Mouse (Mus musculus): ENCODE data around the gene Stra8. TPM values are rescaled to one million over a fixed set of nuclear protein-coding genes. Genes with fewer than 3 reads are reported as not detected.
A peak's percentile ranks its signal among the peaks of the same experiment; 100 is the strongest.

Stra8 gene
- polyA plus RNA-seq, 1 experiment from 2014 or later = not detected

GRCm38 (mm10) chr6:34921941-34922340 lies 2.0 kb downstream of the Stra8 start:
- Histone ChIP-seq H3K9me3 (ENCODE audit: control insufficient read depth, low read length) (no peaks in the 10 kb centered on the region), H3K27me3 (ENCODE audit: control insufficient read depth, insufficient read depth, low read length) (no peaks in the 10 kb centered on the region), H3K4me3 (ENCODE audit: low read depth, low read length) (no peak overlapping the region), H3K4me2 (ENCODE audit: low read depth, low read length, severe bottlenecking) (no peak overlapping the region), H3K9ac (ENCODE audit: low read length) (no peak overlapping the region), H3K27ac (ENCODE audit: low read depth, low read length) (no peak overlapping the region), H3K36me3 (ENCODE audit: control insufficient read depth, insufficient read depth, low read length) (no peaks in the 10 kb centered on the region), H3K4me1 (replicated peaks; ENCODE audit: control insufficient read depth, insufficient read depth, low read length) (no peaks in the 10 kb centered on the region)
- WGBS = 58% methylated on average over 13 of the region's 14 CpGs
- DNase-seq (ENCODE audit: low spot score) (peak; percentile 69), ATAC-seq (replicated peaks; ENCODE audit: low FRiP score) (no peak)

GRCm38 (mm10) chr6:34927156-34927555 lies 7.2 kb downstream of the Stra8 start:
- H3K4me1 ChIP-seq (replicated peaks; ENCODE audit: control insufficient read depth, insufficient read depth, low read length) = no peaks in the 10 kb centered on the region
- no peak overlapping the region for H3K9ac ChIP-seq (ENCODE audit: low read length)
- no peak overlapping the region for H3K4me2 ChIP-seq (ENCODE audit: low read depth, low read length, severe bottlenecking)
- H3K36me3 ChIP-seq (ENCODE audit: control insufficient read depth, insufficient read depth, low read length) = no peaks in the 10 kb centered on the region
- DNase-seq (ENCODE audit: low spot score) = peak; percentile 83
- H3K27ac ChIP-seq (ENCODE audit: low read depth, low read length) = no peak overlapping the region
- no peak overlapping the region for H3K4me3 ChIP-seq (ENCODE audit: low read depth, low read length)
- 39% methylated on average over 4 of the region's 4 CpGs for WGBS
- no peaks in the 10 kb centered on the region for H3K9me3 ChIP-seq (ENCODE audit: control insufficient read depth, low read length)
- H3K27me3 ChIP-seq (ENCODE audit: control insufficient read depth, insufficient read depth, low read length) = no peaks in the 10 kb centered on the region
- ATAC-seq (replicated peaks; ENCODE audit: low FRiP score) = 0 out of 2 replicates have a peak, but pooled peaks have one; percentile 30

GRCm38 (mm10) chr6:34927594-34927993 lies 7.6 kb downstream of the Stra8 start:
- H3K27ac ChIP-seq (ENCODE audit: low read depth, low read length) = no peak overlapping the region
- no peaks in the 10 kb centered on the region for H3K4me1 ChIP-seq (replicated peaks; ENCODE audit: control insufficient read depth, insufficient read depth, low read length)
- 94% methylated on average over 8 of the region's 8 CpGs for WGBS
- H3K27me3 ChIP-seq (ENCODE audit: control insufficient read depth, insufficient read depth, low read length) = no peaks in the 10 kb centered on the region
- no peak overlapping the region for H3K4me3 ChIP-seq (ENCODE audit: low read depth, low read length)
- H3K9ac ChIP-seq (ENCODE audit: low read length) = no peak overlapping the region
- no peak for DNase-seq (ENCODE audit: low spot score)
- H3K4me2 ChIP-seq (ENCODE audit: low read depth, low read length, severe bottlenecking) = no peak overlapping the region
- no peaks in the 10 kb centered on the region for H3K9me3 ChIP-seq (ENCODE audit: control insufficient read depth, low read length)
- H3K36me3 ChIP-seq (ENCODE audit: control insufficient read depth, insufficient read depth, low read length) = no peaks in the 10 kb centered on the region
- no peak for ATAC-seq (replicated peaks; ENCODE audit: low FRiP score)

- no peak overlapping the region for H3K4me3 ChIP-seq (ENCODE audit: low read depth, low read length)
- DNase-seq (ENCODE audit: low spot score) = no peak
- H3K4me1 ChIP-seq (replicated peaks; ENCODE audit: control insufficient read depth, insufficient read depth, low read length) = no peaks in the 10 kb centered on the region
- WGBS = 100% methylated on average over 1 of the region's 1 CpGs
- H3K27ac ChIP-seq (ENCODE audit: low read depth, low read length) = no peak overlapping the region
- H3K36me3 ChIP-seq (ENCODE audit: control insufficient read depth, insufficient read depth, low read length) = no peaks in the 10 kb centered on the region
- no peak overlapping the region for H3K9ac ChIP-seq (ENCODE audit: low read length)
- no peak overlapping the region for H3K4me2 ChIP-seq (ENCODE audit: low read depth, low read length, severe bottlenecking)
- H3K9me3 ChIP-seq (ENCODE audit: control insufficient read depth, low read length) = no peaks in the 10 kb centered on the region
- ATAC-seq (replicated peaks; ENCODE audit: low FRiP score) = no peak
- H3K27me3 ChIP-seq (ENCODE audit: control insufficient read depth, insufficient read depth, low read length) = no peaks in the 10 kb centered on the region
These were observed 12.7 kb downstream of the Stra8 start for GRCm38 (mm10) chr6:34932633-34933032.

GRCm38 (mm10) chr6:34936743-34937142 lies 16.8 kb downstream of the Stra8 start:
- H3K27me3 ChIP-seq (ENCODE audit: control insufficient read depth, insufficient read depth, low read length) = no peaks in the 10 kb centered on the region
- no peak overlapping the region for H3K9ac ChIP-seq (ENCODE audit: low read length)
- H3K4me3 ChIP-seq (ENCODE audit: low read depth, low read length) = no peak overlapping the region
- H3K4me1 ChIP-seq (replicated peaks; ENCODE audit: control insufficient read depth, insufficient read depth, low read length) = no peaks in the 10 kb centered on the region
- no peaks in the 10 kb centered on the region for H3K36me3 ChIP-seq (ENCODE audit: control insufficient read depth, insufficient read depth, low read length)
- H3K9me3 ChIP-seq (ENCODE audit: control insufficient read depth, low read length) = no peaks in the 10 kb centered on the region
- 70% methylated on average over 5 of the region's 5 CpGs for WGBS
- H3K4me2 ChIP-seq (ENCODE audit: low read depth, low read length, severe bottlenecking) = no peak overlapping the region
- DNase-seq (ENCODE audit: low spot score) = no peak
- no peak for ATAC-seq (replicated peaks; ENCODE audit: low FRiP score)
- H3K27ac ChIP-seq (ENCODE audit: low read depth, low read length) = no peak overlapping the region

- Histone ChIP-seq H3K4me3 (ENCODE audit: low read depth, low read length) (no peak overlapping the region), H3K9ac (ENCODE audit: low read length) (no peak overlapping the region), H3K27me3 (ENCODE audit: control insufficient read depth, insufficient read depth, low read length) (no peaks in the 10 kb centered on the region), H3K4me2 (ENCODE audit: low read depth, low read length, severe bottlenecking) (no peak overlapping the region), H3K4me1 (replicated peaks; ENCODE audit: control insufficient read depth, insufficient read depth, low read length) (no peaks in the 10 kb centered on the region), H3K9me3 (ENCODE audit: control insufficient read depth, low read length) (no peaks in the 10 kb centered on the region), H3K27ac (ENCODE audit: low read depth, low read length) (no peak overlapping the region), H3K36me3 (ENCODE audit: control insufficient read depth, insufficient read depth, low read length) (no peaks in the 10 kb centered on the region)
- no peak for DNase-seq (ENCODE audit: low spot score)
- 82% methylated on average over 7 of the region's 7 CpGs for WGBS
- ATAC-seq (replicated peaks; ENCODE audit: low FRiP score) = no peak
These were observed 18.4 kb downstream of the Stra8 start for GRCm38 (mm10) chr6:34938280-34938928.

GRCm38 (mm10) chr6:34938929-34939325 lies 19.0 kb downstream of the Stra8 start:
- WGBS = 63% methylated on average over 4 of the region's 4 CpGs
- Histone ChIP-seq H3K9ac (ENCODE audit: low read length) (no peak overlapping the region), H3K4me3 (ENCODE audit: low read depth, low read length) (no peak overlapping the region), H3K27me3 (ENCODE audit: control insufficient read depth, insufficient read depth, low read length) (no peaks in the 10 kb centered on the region), H3K4me1 (replicated peaks; ENCODE audit: control insufficient read depth, insufficient read depth, low read length) (no peaks in the 10 kb centered on the region), H3K36me3 (ENCODE audit: control insufficient read depth, insufficient read depth, low read length) (no peaks in the 10 kb centered on the region), H3K4me2 (ENCODE audit: low read depth, low read length, severe bottlenecking) (no peak overlapping the region), H3K27ac (ENCODE audit: low read depth, low read length) (no peak overlapping the region), H3K9me3 (ENCODE audit: control insufficient read depth, low read length) (no peaks in the 10 kb centered on the region)
- DNase-seq (ENCODE audit: low spot score) (no peak), ATAC-seq (replicated peaks; ENCODE audit: low FRiP score) (no peak)

- Histone ChIP-seq H3K4me1 (replicated peaks; ENCODE audit: control insufficient read depth, insufficient read depth, low read length) (no peaks in the 10 kb centered on the region), H3K4me2 (ENCODE audit: low read depth, low read length, severe bottlenecking) (no peak overlapping the region), H3K9me3 (ENCODE audit: control insufficient read depth, low read length) (no peaks in the 10 kb centered on the region), H3K9ac (ENCODE audit: low read length) (no peak overlapping the region), H3K27ac (ENCODE audit: low read depth, low read length) (no peak overlapping the region), H3K36me3 (ENCODE audit: control insufficient read depth, insufficient read depth, low read length) (no peaks in the 10 kb centered on the region), H3K4me3 (ENCODE audit: low read depth, low read length) (no peak overlapping the region), H3K27me3 (ENCODE audit: control insufficient read depth, insufficient read depth, low read length) (no peaks in the 10 kb centered on the region)
- DNase-seq (ENCODE audit: low spot score) (no peak), ATAC-seq (replicated peaks; ENCODE audit: low FRiP score) (no peak)
- WGBS = 95% methylated on average over 8 of the region's 8 CpGs
These were observed 19.5 kb downstream of the Stra8 start for GRCm38 (mm10) chr6:34939451-34939850.

GRCm38 (mm10) chr6:34941496-34941895 lies 21.5 kb downstream of the Stra8 start:
- Histone ChIP-seq H3K9ac (ENCODE audit: low read length) (no peak overlapping the region), H3K36me3 (ENCODE audit: control insufficient read depth, insufficient read depth, low read length) (no peaks in the 10 kb centered on the region), H3K4me2 (ENCODE audit: low read depth, low read length, severe bottlenecking) (no peak overlapping the region), H3K27me3 (ENCODE audit: control insufficient read depth, insufficient read depth, low read length) (no peaks in the 10 kb centered on the region), H3K4me3 (ENCODE audit: low read depth, low read length) (no peak overlapping the region), H3K9me3 (ENCODE audit: control insufficient read depth, low read length) (no peaks in the 10 kb centered on the region), H3K4me1 (replicated peaks; ENCODE audit: control insufficient read depth, insufficient read depth, low read length) (no peaks in the 10 kb centered on the region), H3K27ac (ENCODE audit: low read depth, low read length) (no peak overlapping the region)
- WGBS = 77% methylated on average over 2 of the region's 2 CpGs
- no peak for DNase-seq (ENCODE audit: low spot score)
- ATAC-seq (replicated peaks; ENCODE audit: low FRiP score) = no peak

Measured in forebrain, embryonic 11.5 days (tissue).